ENCODE assay signal across 8 mouse cellular contexts in genomic region chr11:60338291-60338690, GRCm38 (mm10). TPM values are rescaled to one million over a fixed set of nuclear protein-coding genes. Genes with fewer than 3 reads are reported as not detected.
DNase-seq lines count a peak whose midpoint lies in the region; ATAC-seq and TF ChIP-seq lines count a peak whose summit lies in the region.

No protein-coding gene starts in this region.

- no peak overlapping the region for H3K4me3 ChIP-seq in heart, adult 2 months
- no peak overlapping the region for H3K4me3 ChIP-seq in heart, embryonic 12.5 days
- H3K4me3 ChIP-seq in liver, postnatal 0 days (ENCODE audit: low read depth, low read length), result no peak overlapping the region

- no peak for ATAC-seq in heart, embryonic 12.5 days (ENCODE audit: insufficient number of reproducible peaks, low FRiP score)
- no peak for ATAC-seq in liver, postnatal 0 days
- ATAC-seq in activated CD4-positive, CD25-positive, alpha-beta regulatory T cell, adult 4 months, result no peak

- H3K4me1 ChIP-seq in heart, adult 2 months (ENCODE audit: control insufficient read depth, insufficient read depth, low read length), result peaks cover 8% of the 10 kb centered on the region
- peaks cover 5% of the 10 kb centered on the region for H3K4me1 ChIP-seq in heart, embryonic 12.5 days (replicated peaks)
- H3K4me1 ChIP-seq in liver, postnatal 0 days (ENCODE audit: insufficient read depth), result no peaks in the 10 kb centered on the region

- H3K36me3 ChIP-seq in heart, adult 2 months (ENCODE audit: control insufficient read depth, insufficient read depth, low read length), result no peaks in the 10 kb centered on the region
- H3K36me3 ChIP-seq in heart, embryonic 12.5 days, result peaks cover 9% of the 10 kb centered on the region; the same call in 1 of the 2 replicates
- H3K36me3 ChIP-seq in liver, postnatal 0 days (replicated peaks; ENCODE audit: insufficient read depth, low read length), result no peaks in the 10 kb centered on the region

- no peak overlapping the region for H3K27ac ChIP-seq in heart, adult 2 months
- no peak overlapping the region for H3K27ac ChIP-seq in heart, embryonic 12.5 days (ENCODE audit: poor library complexity, severe bottlenecking)
- no peak overlapping the region for H3K27ac ChIP-seq in liver, postnatal 0 days (ENCODE audit: low read depth)

- 78% methylated on average over 4 of the region's 4 CpGs for WGBS in heart, adult 2 months
- WGBS in heart, embryonic 12.5 days, result 65% methylated on average over 4 of the region's 4 CpGs
- 79% methylated on average over 4 of the region's 4 CpGs for WGBS in liver, postnatal 0 days (ENCODE audit: insufficient replicate concordance)

- intact Hi-C loops in heart, adult 2 months (cut with DNase I), result loop anchor here (5.0 kb wide), 2 partner anchors 36 to 141 kb away; no protein-coding TSS in a partner anchor

- H3K27me3 ChIP-seq in heart, adult 2 months (ENCODE audit: control insufficient read depth, insufficient read depth, low read length), result no peaks in the 10 kb centered on the region
- H3K27me3 ChIP-seq in heart, embryonic 12.5 days (replicated peaks), result no peaks in the 10 kb centered on the region
- no peaks in the 10 kb centered on the region for H3K27me3 ChIP-seq in liver, postnatal 0 days (ENCODE audit: insufficient read depth, low read length)

- no peak for TF ChIP-seq EP300 in heart, adult 2 months (IDR thresholded peaks at IDR 0.05; ENCODE audit: insufficient read depth, low read depth, low read length)
- no peak for TF ChIP-seq EP300 in liver, postnatal 0 days (IDR thresholded peaks at IDR 0.05; ENCODE audit: low read depth)

- H3K4me2 ChIP-seq in heart, embryonic 12.5 days, result no peak overlapping the region
- no peak overlapping the region for H3K4me2 ChIP-seq in liver, postnatal 0 days (ENCODE audit: low read depth, low read length)

- DNase-seq in heart, adult 2 months, result peak; percentile 29 to 69
- DNase-seq in right cerebral cortex, adult 18-20 months, result peak; percentile 38
- DNase-seq in right cerebral cortex, postnatal 25 days, result no peak
- peak; percentile 63 to 70 for DNase-seq in cerebellum, postnatal 10 days
- peak; percentile 58 for DNase-seq in liver, postnatal 0 days
- peak; percentile 35 to 71 for DNase-seq in spleen, postnatal 10 days (ENCODE audit: low spot score in 2 of 2)

- H3K9ac ChIP-seq in heart, adult 2 months (ENCODE audit: low read depth, low read length), result no peak overlapping the region
- no peak overlapping the region for H3K9ac ChIP-seq in heart, embryonic 12.5 days
- H3K9ac ChIP-seq in liver, postnatal 0 days (replicated peaks), result no peak overlapping the region

- H3K9me3 ChIP-seq in heart, embryonic 12.5 days (replicated peaks), result no peaks in the 10 kb centered on the region
- H3K9me3 ChIP-seq in liver, postnatal 0 days (ENCODE audit: low read length), result no peaks in the 10 kb centered on the region

- TF ChIP-seq POLR2A in heart, adult 2 months (IDR thresholded peaks at IDR 0.05; ENCODE audit: insufficient read depth, low read depth, low read length), result no peak

- peaks cover 2% of the 10 kb centered on the region; the same call in 1 of the 2 replicates for H3K79me2 ChIP-seq in heart, adult 2 months (replicated peaks; ENCODE audit: control insufficient read depth, insufficient read depth, low read length)

- TF ChIP-seq CTCF in heart, adult 2 months (IDR thresholded peaks at IDR 0.05), result peak; percentile 68
- TF ChIP-seq CTCF in liver, postnatal 0 days (IDR thresholded peaks at IDR 0.05; ENCODE audit: low read depth), result peak; percentile 70

RNA-seq across cellular contexts. Expression of gene Tom1l2, which starts 14.4 kb away (rescaled TPM):
- 100 to 1,000 TPM; 102 to 113 TPM for total RNA-seq in heart, adult 2 months (2021)
- 123 and 149 TPM in 2 replicates for polyA plus RNA-seq in heart, adult 2 months (2012; rRNA removed)
- polyA plus RNA-seq in heart, embryonic 12.5 days (2016; fragmentation: Nextera tagmentation; extraction: Ambion mirVana), result 28.9 and 32.1 TPM in 2 replicates
- 3.0 and 3.6 TPM in 2 replicates for polyA plus RNA-seq in liver, postnatal 0 days (2015; fragmentation: Nextera tagmentation; extraction: Ambion mirVana)
- polyA plus RNA-seq in activated CD4-positive, CD25-positive, alpha-beta regulatory T cell, adult 4 months (2017; shearing (Covaris generic)), result 10 to 100 TPM; 15.2 to 20.8 TPM

RNA-seq across cellular contexts. Expression of gene Drc3, which starts 14.8 kb away (rescaled TPM):
- total RNA-seq in heart, adult 2 months (2021), result 1 to 10 TPM; 1.6 to 2.4 TPM
- polyA plus RNA-seq in heart, adult 2 months (2012; rRNA removed), result 4.1 and 4.2 TPM in 2 replicates
- 1.6 and 2.3 TPM in 2 replicates for polyA plus RNA-seq in heart, embryonic 12.5 days (2016; fragmentation: Nextera tagmentation; extraction: Ambion mirVana)
- polyA plus RNA-seq in liver, postnatal 0 days (2015; fragmentation: Nextera tagmentation; extraction: Ambion mirVana), result 0.54 and 0.56 TPM in 2 replicates
- under 1 TPM; 0.22 to 0.34 TPM for polyA plus RNA-seq in activated CD4-positive, CD25-positive, alpha-beta regulatory T cell, adult 4 months (2017; shearing (Covaris generic))
